Mouse (Mus musculus) neural tube, embryonic 13.5 days (tissue): Measurements from ENCODE around the gene Sorcs1. TPM values are rescaled to one million over a fixed set of nuclear protein-coding genes. Genes with fewer than 3 reads are reported as not detected.
A peak's percentile ranks its signal among the peaks of the same experiment; 100 is the strongest.

Experiments used
- ATAC-seq: fragments of 200-750 bp; cut with Nextera tagmentation; 2 replicates; pipeline ENCODE4 v1.8.0; 2017; ENCODE audit warnings: low read depth, mild to moderate bottlenecking, moderate TSS enrichment, moderate library complexity
- H3K27ac ChIP-seq: fragments of 300-500 bp; sonication (generic); replicated peaks from 2 replicates; pipeline ENCODE4 v1.5.1; 2015; ENCODE audit warnings: moderate library complexity, mild to moderate bottlenecking, inconsistent platforms
- H3K27me3 ChIP-seq: fragments of 300-500 bp; sonication (generic); 2 replicates; pipeline ENCODE4 v1.6.1; 2015; ENCODE audit warnings: mild to moderate bottlenecking, inconsistent platforms
- H3K36me3 ChIP-seq: fragments of 300-500 bp; sonication (generic); 2 replicates; pipeline ENCODE4 v1.6.1; 2015; ENCODE audit warnings: mild to moderate bottlenecking, inconsistent platforms
- H3K4me1 ChIP-seq: fragments of 300-500 bp; sonication (generic); replicated peaks from 2 replicates; pipeline ENCODE4 v1.6.1; 2015; ENCODE audit warnings: inconsistent platforms
- H3K4me2 ChIP-seq: fragments of 300-500 bp; sonication (generic); 2 replicates; pipeline ENCODE4 v1.6.1; 2015; ENCODE audit warnings: inconsistent platforms, mild to moderate bottlenecking, moderate library complexity
- H3K4me3 ChIP-seq: fragments of 300-500 bp; sonication (generic); 2 replicates; pipeline ENCODE4 v1.5.1; 2015; ENCODE audit warnings: mild to moderate bottlenecking, inconsistent platforms
- H3K9ac ChIP-seq: fragments of 300-500 bp; sonication (generic); 2 replicates; pipeline ENCODE4 v1.6.1; 2015; ENCODE audit warnings: moderate library complexity, mild to moderate bottlenecking, inconsistent platforms
- H3K9me3 ChIP-seq: fragments of 300-500 bp; sonication (generic); 2 replicates; pipeline ENCODE4 v1.6.1; 2016; ENCODE audit warnings: inconsistent platforms
- WGBS: fragments of 180-500 bp; shearing (Covaris S2); methylation state at CpG from one replicate; pipeline ENCODE4 v1.1.7; 2015; 5-methylcytosine and 5-hydroxymethylcytosine counted together
- polyA plus RNA-seq: library from polyadenylated mRNA; unstranded; fragments of >200 nt; fragmentation: Nextera tagmentation; extraction: Ambion mirVana; gene quantifications from 2 replicates; pipeline ENCODE4 v1.2.1, GENCODE M21; 2015

The Sorcs1 gene
- polyA plus RNA-seq, 1 experiment from 2014 or later, result 11.9 TPM

DNA sequence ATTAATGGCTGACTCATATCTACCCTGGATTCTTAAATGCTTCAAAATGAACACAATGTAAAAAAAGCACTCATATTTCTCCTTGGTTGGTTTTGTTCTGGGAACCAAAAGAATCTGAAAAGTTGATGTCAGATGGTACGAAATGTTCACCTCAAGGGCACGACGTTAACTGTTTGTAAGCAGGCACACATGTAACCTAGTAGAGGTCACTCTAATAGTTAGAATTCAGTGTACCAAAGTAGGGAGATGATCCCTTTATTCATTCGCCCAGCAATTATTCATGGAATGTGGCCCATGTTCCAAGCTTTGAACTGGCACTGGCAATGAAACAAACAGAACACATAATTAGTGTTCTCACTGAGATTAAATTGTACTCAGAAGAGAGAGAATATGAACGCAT lies 284.3 kb downstream of the Sorcs1 start:
- Histone ChIP-seq H3K27me3 (no peaks in the 10 kb centered on the region), H3K36me3 (no peaks in the 10 kb centered on the region), H3K9ac (no peak overlapping the region), H3K9me3 (no peaks in the 10 kb centered on the region), H3K27ac (no peak overlapping the region), H3K4me3 (no peak overlapping the region), H3K4me1 (no peaks in the 10 kb centered on the region), H3K4me2 (no peak overlapping the region)
- WGBS, result 85% methylated on average over 5 of the region's 5 CpGs
- no peak for ATAC-seq

DNA sequence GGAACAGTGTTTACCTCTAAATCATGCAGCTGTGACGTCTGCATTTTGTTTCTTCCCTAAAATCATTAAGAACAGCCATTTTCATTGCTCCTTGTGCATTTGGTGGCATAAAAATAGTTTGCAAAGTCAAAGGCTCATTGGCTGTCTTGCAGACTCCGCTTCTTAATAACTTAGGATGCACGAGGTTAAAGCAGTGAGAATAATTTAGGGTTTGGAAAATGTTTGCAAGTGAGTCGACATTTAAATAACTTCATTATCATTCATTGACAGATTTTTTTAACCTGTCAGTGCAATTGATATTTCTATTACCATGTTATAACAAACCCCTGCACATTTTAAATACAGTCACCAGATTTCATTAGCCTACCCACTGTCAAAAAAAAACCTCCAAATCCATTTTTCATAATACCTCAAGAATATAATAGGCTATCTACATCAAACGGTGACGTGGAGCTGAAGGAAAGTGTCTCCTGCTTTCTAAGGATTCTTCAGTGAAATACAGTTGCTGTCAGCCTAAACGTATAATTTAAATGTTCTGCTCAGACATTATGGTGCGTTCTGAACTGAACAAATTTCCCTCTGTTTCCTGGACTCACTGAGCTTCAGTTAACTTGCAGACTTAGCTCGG lies 288.4 kb downstream of the Sorcs1 start:
- Histone ChIP-seq H3K4me3 (no peak overlapping the region), H3K4me2 (no peak overlapping the region), H3K36me3 (no peaks in the 10 kb centered on the region), H3K9me3 (peaks cover 3% of the 10 kb centered on the region; the same call in 1 of the 2 replicates), H3K27ac (no peak overlapping the region), H3K9ac (no peak overlapping the region), H3K27me3 (no peaks in the 10 kb centered on the region), H3K4me1 (no peaks in the 10 kb centered on the region)
- no peak for ATAC-seq
- WGBS, result 71% methylated on average over 9 of the region's 9 CpGs

DNA sequence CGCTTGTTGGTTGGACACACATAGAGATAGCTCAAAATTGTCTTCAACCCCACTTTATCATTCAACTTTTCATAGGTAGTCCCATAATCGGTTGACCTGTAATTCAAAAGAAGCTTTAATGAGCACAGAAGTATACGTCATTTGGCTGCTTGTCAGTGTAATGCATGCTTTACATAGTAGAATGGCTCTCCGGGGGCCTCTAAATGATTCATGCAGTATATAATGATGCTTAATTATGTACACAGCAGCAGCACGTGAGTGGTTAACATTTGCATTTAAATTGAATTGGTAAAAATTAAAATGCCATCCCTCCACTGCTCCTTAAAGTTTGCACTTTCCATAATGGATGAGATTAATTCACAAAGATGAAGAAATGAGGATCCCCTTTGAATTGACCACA lies 299.5 kb downstream of the Sorcs1 start:
- Histone ChIP-seq H3K9me3 (no peaks in the 10 kb centered on the region), H3K4me1 (peaks cover 21% of the 10 kb centered on the region), H3K27me3 (no peaks in the 10 kb centered on the region), H3K4me3 (no peak overlapping the region), H3K4me2 (no peak overlapping the region), H3K9ac (no peak overlapping the region), H3K27ac (no peak overlapping the region), H3K36me3 (no peaks in the 10 kb centered on the region)
- 44% methylated on average over 5 of the region's 5 CpGs for WGBS
- peak; percentile 61; the same call in 1 of the 2 replicates for ATAC-seq

DNA sequence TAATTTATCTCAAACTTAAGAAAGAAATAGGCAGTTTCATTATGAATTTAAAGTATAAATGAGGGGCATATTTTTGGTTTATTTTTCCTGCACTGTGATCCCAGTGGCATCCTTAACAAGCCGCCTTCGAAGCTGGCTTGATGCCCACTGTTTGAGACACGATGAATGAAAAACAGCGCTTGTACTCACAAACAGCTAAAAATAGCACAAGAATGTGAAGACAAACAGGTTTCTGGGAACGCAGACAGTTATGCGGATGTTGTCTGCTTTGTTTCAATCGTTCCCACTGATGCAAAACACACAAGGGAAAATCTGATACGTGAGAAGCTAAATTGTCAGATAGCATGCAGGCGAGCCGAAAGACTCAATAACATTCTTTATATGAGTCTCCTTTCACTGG lies 303.7 kb downstream of the Sorcs1 start:
- no peaks in the 10 kb centered on the region for H3K36me3 ChIP-seq
- H3K9me3 ChIP-seq, result no peaks in the 10 kb centered on the region
- no peak overlapping the region for H3K9ac ChIP-seq
- WGBS, result 55% methylated on average over 10 of the region's 10 CpGs
- no peak overlapping the region for H3K4me3 ChIP-seq
- no peaks in the 10 kb centered on the region for H3K27me3 ChIP-seq
- H3K4me1 ChIP-seq, result peaks cover 25% of the 10 kb centered on the region
- no peak for ATAC-seq
- no peak overlapping the region for H3K27ac ChIP-seq
- peak overlapping the region; percentile 35 for H3K4me2 ChIP-seq

DNA sequence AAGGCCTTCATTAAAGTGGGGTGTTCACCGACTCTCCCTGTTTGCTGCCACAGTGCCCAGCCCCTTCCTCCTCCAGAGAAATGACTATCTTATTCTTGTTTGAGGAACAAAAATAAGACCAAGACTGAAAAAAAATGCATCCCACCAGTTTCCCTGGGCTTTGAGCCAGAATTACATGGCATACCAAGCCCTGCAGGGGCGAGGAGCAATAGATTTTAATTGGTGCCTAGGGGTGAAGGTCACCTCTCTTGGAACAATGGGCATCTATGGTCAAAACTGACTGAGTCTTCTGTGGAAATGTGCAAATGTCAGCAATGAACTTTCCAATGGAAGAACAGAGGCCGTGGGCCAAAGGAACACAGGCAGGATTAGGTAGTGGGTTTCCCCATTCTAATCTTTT lies 312.0 kb downstream of the Sorcs1 start:
- ATAC-seq, result no peak
- no peak overlapping the region for H3K4me3 ChIP-seq
- WGBS, result 55% methylated on average over 3 of the region's 3 CpGs
- H3K27ac ChIP-seq, result no peak overlapping the region
- H3K9ac ChIP-seq, result no peak overlapping the region
- no peak overlapping the region for H3K4me2 ChIP-seq
- H3K9me3 ChIP-seq, result no peaks in the 10 kb centered on the region
- peaks cover 8% of the 10 kb centered on the region for H3K4me1 ChIP-seq
- H3K36me3 ChIP-seq, result no peaks in the 10 kb centered on the region
- H3K27me3 ChIP-seq, result no peaks in the 10 kb centered on the region

DNA sequence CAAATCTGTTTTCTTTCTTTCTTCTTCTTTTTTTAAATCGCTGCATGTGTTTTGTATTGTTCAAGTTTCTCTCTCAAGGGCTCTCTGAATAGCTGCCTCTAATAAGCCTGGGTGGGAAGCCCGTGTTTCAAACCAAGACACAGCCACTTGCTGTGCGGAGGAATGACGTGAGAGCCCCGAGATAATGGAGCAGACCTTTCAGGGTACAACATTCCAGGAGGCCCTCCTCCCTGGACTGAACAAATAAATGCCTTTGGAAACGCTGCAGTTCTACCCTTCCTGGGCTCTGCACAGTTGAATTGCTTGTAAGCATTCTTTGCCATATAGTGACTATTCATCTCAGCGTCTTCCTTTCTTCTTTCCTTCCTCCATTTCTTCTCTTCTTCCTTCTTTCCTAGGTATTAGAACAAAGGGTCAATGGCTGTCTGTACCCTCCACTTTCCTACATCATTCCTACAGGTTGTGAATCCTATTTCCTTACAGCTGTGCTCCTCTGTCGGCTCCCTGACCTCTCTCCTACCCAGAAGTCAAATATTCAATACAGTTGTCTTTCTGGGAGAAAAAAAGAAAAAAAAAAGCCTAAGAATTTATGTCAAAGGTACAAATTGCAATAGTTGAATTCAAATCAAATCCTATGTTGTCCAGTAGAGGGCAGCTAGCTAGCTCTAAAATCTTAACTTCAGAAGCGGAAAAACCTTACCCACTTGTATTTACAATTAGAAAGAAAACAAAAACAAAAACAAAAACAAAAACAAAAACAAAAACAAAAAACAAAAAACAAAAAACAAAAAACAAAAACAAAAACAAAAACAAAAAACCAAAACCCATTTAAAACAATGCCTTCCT lies 315.6 kb downstream of the Sorcs1 start:
- H3K9me3 ChIP-seq, result no peaks in the 10 kb centered on the region
- no peak overlapping the region for H3K4me2 ChIP-seq
- H3K27ac ChIP-seq, result peak overlapping the region; percentile 34; the same call in 1 of the 2 replicates
- no peak overlapping the region for H3K9ac ChIP-seq
- 14% methylated on average over 9 of the region's 9 CpGs for WGBS
- no peak overlapping the region for H3K4me3 ChIP-seq
- no peaks in the 10 kb centered on the region for H3K36me3 ChIP-seq
- H3K27me3 ChIP-seq, result no peaks in the 10 kb centered on the region
- peaks cover 4% of the 10 kb centered on the region for H3K4me1 ChIP-seq
- peak; percentile 61 for ATAC-seq

DNA sequence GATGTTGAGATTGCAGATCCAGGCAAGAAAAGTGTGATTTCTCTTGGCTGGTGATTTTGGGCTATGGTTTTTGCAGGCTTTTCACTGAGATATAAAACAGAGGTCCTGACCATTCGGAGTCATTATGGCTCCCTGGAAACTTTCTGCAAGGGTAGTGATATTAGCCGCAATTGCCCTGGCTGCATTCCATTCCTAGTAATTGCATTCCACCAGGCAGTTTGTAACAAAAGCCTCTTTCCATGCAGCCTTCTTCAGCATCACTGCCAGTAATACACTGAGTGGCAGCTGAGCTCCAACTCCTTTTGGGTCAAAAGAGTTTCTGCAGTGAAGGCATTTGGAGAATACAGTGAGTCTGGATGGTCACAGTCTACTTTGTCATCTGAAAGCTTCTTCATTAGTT lies 319.9 kb downstream of the Sorcs1 start:
- H3K4me2 ChIP-seq, result no peak overlapping the region
- H3K36me3 ChIP-seq, result no peaks in the 10 kb centered on the region
- WGBS, result 15% methylated on average over 2 of the region's 2 CpGs
- no peaks in the 10 kb centered on the region for H3K9me3 ChIP-seq
- no peak overlapping the region for H3K4me3 ChIP-seq
- H3K4me1 ChIP-seq, result peaks cover 4% of the 10 kb centered on the region
- no peaks in the 10 kb centered on the region for H3K27me3 ChIP-seq
- ATAC-seq, result no peak
- no peak overlapping the region for H3K27ac ChIP-seq
- H3K9ac ChIP-seq, result no peak overlapping the region

DNA sequence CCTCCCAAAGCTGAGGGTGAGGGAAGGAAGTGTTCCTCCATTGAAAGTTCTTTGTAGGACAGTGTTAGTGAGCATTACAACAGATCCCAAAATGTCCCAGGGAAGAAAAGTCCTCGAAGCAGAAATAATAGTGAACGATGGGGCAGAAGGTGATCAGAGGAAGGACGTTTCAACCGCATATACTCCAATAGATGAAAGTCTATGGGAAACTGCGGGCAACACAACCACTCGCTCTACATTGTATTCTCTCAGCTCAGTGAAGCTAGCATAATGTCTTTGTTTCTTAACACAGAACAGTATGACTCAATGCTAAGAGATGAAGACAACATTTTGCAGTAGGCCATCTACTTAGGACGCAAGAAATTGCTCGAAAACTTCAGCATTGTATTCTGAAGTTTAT lies 339.2 kb downstream of the Sorcs1 start:
- no peak overlapping the region for H3K4me2 ChIP-seq
- no peaks in the 10 kb centered on the region for H3K9me3 ChIP-seq
- no peaks in the 10 kb centered on the region for H3K36me3 ChIP-seq
- ATAC-seq, result no peak
- 0 out of 2 replicates have a peak, but pooled peaks cover 7% of the 10 kb centered on the region for H3K4me1 ChIP-seq
- H3K27ac ChIP-seq, result no peak overlapping the region
- no peaks in the 10 kb centered on the region for H3K27me3 ChIP-seq
- H3K9ac ChIP-seq, result no peak overlapping the region
- H3K4me3 ChIP-seq, result no peak overlapping the region
- 85% methylated on average over 8 of the region's 8 CpGs for WGBS

DNA sequence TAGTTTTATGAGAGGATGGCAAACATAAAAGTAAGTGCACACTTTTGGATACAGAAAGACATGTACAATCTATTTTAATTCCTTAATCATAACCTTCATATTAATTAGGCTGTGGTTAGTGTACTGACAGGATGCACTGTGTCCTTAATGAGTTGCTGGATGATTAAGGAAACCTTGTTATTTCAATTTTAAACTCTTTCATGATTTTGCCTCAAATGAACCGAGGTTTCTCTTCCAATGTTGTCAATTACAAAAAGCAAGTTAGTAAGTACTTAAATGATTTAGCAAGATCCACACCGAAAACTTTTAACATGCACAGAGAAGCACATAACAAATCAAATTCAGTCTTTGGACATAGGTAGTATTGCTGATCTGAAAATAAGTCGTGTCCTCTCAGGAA lies 341.7 kb downstream of the Sorcs1 start:
- H3K9me3 ChIP-seq, result no peaks in the 10 kb centered on the region
- 88% methylated on average over 3 of the region's 3 CpGs for WGBS
- no peaks in the 10 kb centered on the region for H3K27me3 ChIP-seq
- H3K27ac ChIP-seq, result no peak overlapping the region
- H3K9ac ChIP-seq, result no peak overlapping the region
- H3K4me1 ChIP-seq, result no peaks in the 10 kb centered on the region
- no peak overlapping the region for H3K4me3 ChIP-seq
- ATAC-seq, result no peak
- H3K36me3 ChIP-seq, result no peaks in the 10 kb centered on the region
- H3K4me2 ChIP-seq, result no peak overlapping the region

DNA sequence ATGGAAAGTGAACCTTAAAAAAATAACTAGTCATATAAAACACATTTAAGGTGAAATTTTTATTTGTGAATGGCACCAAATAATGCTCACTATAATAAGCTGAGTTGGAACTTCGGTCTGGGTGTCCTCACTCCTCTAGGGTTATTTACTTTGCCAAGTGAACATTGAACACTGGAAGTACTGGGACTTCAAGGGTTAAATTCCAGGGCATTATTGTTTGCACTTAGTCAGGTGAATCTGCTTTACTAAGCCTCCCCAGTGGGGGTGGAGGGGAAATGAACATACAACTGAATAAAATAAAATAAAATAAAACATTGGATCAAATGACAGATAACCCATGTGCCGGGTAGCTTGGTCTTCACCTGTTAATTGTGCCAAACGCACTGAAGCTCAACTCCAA lies 347.3 kb downstream of the Sorcs1 start:
- Histone ChIP-seq H3K4me2 (no peak overlapping the region), H3K4me3 (no peak overlapping the region), H3K27me3 (no peaks in the 10 kb centered on the region), H3K4me1 (no peaks in the 10 kb centered on the region), H3K9me3 (no peaks in the 10 kb centered on the region), H3K36me3 (no peaks in the 10 kb centered on the region), H3K27ac (no peak overlapping the region), H3K9ac (no peak overlapping the region)
- 88% methylated on average over 3 of the region's 3 CpGs for WGBS
- no peak for ATAC-seq

DNA sequence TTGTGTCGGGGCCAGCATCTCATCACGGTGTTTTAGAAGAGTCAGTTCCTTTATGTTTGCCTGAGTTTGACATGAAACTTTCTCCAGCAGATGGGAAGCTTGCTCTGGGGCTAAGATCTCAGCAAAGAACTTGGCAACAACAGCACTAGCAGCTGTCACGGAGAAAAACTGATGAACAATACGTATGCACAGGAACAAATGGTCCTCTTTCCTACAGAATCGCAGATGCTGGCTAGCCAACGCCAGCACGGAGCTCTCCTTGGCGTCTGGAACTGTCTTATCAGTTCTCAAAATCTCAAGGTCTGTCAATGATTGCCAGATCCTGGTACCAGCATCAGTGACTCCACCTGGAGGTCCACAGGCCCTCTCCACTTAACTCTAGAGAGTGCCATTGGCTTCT lies 350.6 kb downstream of the Sorcs1 start:
- H3K9me3 ChIP-seq, result no peaks in the 10 kb centered on the region
- no peak overlapping the region for H3K9ac ChIP-seq
- no peak for ATAC-seq
- no peak overlapping the region for H3K27ac ChIP-seq
- H3K4me3 ChIP-seq, result no peak overlapping the region
- no peaks in the 10 kb centered on the region for H3K36me3 ChIP-seq
- no peak overlapping the region for H3K4me2 ChIP-seq
- 93% methylated on average over 8 of the region's 8 CpGs for WGBS
- no peaks in the 10 kb centered on the region for H3K27me3 ChIP-seq
- H3K4me1 ChIP-seq, result no peaks in the 10 kb centered on the region

DNA sequence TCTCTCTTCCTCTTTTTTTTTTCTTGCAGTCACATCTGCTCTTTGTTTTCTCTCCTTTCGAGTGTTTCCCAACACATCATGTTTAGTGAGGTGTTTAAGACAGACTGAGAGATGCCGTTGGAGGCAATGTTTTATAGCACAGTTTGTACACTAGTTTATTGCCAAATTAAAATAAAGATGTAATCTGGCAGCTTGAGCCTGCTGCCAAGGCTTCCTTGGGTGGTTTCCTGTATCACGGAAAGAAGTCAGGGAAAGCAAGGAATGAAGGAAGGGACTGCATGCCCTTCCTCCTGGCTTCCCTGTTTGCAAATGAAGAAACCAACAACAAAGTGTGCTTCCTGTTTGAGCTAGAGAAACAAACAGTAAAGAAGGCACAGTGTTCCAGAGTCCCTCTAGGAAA lies 352.3 kb downstream of the Sorcs1 start:
- WGBS, result 67% methylated on average over 3 of the region's 3 CpGs
- H3K4me1 ChIP-seq, result no peaks in the 10 kb centered on the region

More for the DNA sequence above, 352.3 kb downstream of the Sorcs1 start:
- no peak for ATAC-seq
- Histone ChIP-seq H3K36me3 (no peaks in the 10 kb centered on the region), H3K4me2 (no peak overlapping the region), H3K4me3 (no peak overlapping the region), H3K9me3 (no peaks in the 10 kb centered on the region), H3K9ac (no peak overlapping the region), H3K27ac (no peak overlapping the region), H3K27me3 (no peaks in the 10 kb centered on the region)
